Mouse (Mus musculus) layer of hippocampus, postnatal 36 days (tissue): ENCODE results near the gene Fggy. TPM values are rescaled to one million over a fixed set of nuclear protein-coding genes. Genes with fewer than 3 reads are reported as not detected.

Experiments used
- DNase-seq, 2 experiments: peaks; one replicate each; pipeline ENCODE4 v3.0.0; 2022
- total RNA-seq, 2 experiments: library from RNA; stranded (reverse); gene quantifications; 2 replicates each; pipeline ENCODE4 v1.2.3; 2021

Fggy gene
- total RNA-seq, 2 experiments from 2014 or later = 12.0 to 14.3 TPM

DNA sequence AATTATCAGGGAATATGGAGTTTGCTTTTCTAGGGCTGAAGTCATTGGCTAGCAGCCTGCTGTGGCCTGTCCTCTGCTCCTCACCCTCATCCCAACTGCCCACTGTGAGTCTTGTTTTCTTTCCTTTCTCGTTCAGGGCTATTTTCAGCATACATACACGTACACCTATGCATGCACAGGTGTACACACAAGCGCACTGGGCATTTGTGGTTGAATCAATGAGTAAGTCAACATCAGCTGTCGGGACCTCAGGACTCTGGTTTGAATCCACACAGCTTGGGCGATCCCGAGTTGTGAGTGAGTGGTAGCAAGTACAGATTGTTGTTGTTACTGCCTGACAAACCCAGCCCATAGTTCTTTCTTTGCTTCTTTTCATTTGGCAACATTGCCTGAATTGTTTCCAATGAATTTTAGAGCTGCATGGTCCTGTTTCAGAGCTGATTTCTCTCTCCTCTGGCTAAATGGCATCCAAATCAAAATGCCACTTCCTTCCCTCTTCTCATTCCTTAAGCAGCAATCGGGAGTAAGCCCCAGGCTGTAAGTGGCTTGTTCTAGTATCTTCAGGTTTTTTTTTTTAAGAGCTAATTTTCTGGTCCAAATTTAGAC is 109.1 kb downstream of the Fggy start:
- peak in 1 of 2 experiments; percentile 27 for DNase-seq

DNA sequence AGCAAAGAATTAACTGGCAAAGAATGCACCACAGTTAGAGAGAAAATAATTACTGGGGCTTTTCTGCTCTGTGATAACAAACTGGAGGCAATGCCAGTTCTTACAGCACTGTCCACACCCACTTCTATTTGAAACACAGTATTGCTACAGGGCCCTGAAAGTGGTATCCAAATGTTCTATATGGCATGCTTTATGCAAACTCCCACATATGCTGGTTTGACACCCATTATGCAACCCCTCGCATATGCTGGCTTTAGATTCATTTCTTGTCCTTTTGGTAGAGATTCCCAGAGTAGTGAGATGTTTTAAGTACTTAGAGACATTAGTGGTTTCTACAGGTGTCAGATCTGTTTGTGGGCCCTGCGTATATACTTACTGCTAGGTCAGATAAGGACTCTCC is 109.6 kb downstream of the Fggy start:
- no peak for DNase-seq

GRCm38 (mm10) chr4:95667595-95667994 is 110.3 kb downstream of the Fggy start:
- DNase-seq = no peak

DNA sequence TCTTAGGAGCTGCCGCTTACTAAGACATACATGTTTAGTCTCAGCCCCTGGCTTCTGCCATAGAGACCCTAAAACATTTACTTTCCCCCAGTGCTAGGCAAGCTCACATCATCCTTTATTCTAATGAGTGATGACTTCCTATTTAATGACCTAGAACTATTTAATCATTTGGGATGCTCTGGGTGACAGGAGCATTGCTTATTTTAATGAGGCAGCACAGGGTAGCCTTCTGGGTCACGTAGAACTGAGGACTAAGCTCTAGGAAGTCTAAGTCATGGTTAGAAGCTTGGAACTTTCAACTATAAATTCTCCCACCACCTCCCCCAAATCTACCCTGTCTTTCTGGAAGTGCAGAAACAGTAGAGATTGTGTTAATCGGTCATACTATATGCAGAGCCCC is 111.2 kb downstream of the Fggy start:
- no peak for DNase-seq

DNA sequence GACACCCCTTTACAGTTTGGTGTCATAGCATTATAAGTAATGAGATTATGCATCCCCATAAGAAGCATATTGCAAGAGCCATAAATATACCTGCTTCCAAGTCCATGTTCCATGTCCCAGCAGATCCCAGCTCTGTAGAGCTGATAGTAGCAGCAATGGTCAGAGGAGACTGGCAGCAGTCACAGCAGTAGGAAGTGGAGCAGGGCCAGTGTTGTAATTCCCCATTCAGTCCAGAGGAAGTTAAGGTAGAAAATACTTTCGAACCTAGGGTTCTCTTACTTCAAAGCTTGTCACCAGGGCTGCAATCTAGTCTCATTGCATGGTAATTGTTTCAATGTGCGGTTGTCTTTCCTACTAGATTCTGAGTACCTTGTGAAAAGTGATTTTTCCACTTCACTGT is 112.0 kb downstream of the Fggy start:
- DNase-seq = no peak

DNA sequence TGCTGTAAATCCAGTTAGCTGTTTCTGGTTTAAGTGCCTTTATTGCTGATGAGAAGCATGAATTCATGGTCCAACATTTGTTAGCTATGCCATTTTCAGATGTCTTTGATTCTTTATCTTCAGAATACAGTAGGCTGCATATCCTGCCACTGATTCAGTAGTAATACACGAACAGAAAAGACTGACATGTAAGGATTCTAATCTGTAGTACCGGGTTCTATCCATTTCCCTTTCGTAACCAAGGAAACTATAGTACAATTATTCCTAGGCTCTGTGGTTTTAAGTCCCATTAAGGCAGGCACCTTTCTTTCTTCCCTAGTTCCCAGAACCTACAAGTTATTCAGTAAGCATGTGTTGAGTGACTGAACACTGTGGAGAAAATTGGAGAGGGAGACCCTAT is 113.3 kb downstream of the Fggy start:
- no peak for DNase-seq

DNA sequence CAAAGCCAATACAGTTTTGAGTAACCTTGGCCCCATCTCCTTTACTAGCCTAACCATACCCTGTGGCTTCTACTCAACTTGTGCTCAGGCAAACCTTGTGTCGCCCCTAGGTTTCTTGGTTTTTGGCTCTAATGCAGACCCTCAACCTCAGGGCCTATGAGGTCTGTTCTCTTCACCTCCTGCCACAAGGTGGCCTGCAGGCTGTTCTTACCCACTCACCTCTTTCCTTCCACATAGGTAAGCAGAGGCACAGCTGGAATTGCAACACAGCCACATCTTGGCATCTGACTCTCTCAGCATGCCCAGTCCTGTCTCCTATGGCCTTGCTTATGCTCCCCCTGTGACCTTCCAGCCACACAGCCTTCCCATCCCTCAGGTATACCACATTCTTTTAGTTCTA is 114.7 kb downstream of the Fggy start:
- no peak for DNase-seq

- DNase-seq = no peak
Observed at GRCm38 (mm10) chr4:95676390-95676789, 119.1 kb downstream of the Fggy start.

DNA sequence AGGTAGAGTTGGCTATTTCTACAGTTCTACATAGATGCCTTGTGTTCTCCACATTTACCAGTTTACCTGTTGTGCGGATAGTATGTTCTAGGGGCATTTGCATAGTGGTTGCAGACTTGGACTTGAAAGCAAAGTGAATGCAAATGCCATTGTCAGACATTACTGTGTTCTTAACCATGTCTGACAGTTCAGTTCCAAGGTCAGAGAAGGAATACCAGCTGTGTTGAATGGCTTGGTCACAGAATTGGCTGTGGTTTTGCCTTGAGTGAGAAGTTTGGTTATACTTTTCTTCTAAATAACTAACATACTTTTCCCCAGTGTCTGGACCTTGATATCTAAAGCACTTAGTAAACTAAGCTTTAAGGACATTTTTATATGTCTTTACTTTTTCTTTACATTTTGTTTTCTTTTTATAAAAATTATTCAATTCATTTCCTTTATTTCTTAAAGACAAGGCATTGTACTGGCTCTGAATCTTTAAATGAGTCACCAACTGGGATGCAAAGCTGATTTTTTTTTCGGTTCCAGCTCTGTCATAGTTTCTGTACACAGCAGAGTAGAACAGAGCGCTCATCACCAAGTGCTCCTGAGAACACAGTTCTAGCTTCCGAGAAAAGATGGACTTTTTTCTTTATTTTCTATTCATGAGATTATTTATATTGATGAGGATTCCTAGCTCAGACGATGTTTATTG is 123.6 kb downstream of the Fggy start:
- no peak for DNase-seq

- no peak for DNase-seq
Observed at GRCm38 (mm10) chr4:95684522-95685080, 127.3 kb downstream of the Fggy start.

DNA sequence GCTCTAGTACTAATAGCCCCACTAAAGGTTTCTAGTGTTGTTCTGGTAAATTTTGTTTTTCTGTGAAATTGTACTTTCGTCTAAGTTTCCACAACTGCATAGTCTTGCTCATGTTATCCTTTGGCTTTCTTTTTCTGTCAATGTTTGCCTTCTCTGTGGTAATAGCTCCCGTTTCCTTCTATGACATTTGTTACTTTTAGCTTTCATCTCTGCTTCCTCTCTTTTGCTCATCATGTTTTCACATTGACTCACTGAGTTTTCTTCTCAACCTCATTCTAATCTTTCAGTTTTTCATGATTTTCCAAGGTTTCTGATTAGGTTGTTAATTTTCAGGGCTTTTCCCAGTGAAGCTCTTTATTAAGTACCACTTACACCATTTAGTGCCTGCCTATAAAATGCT is 129.5 kb downstream of the Fggy start:
- no peak for DNase-seq

DNA sequence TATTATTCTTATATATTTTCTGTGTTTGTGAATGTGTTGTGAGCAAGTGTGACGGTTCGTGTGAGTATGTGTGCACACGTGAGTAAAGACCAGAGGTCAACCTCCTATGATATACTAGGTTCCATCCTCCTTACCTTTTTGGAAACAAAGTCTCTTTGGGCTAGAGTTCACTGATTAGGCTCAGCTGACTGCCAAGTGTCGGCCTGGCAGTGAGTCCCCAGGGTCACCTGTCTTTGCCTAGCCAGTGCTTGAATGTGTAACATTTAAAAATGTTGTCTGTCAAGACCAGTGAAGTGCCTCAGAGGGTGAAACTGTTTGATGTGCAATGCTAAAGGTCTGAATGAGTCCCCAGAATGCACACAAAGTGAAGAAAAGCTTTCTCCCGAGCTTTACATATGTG is 130.0 kb downstream of the Fggy start:
- no peak for DNase-seq

DNA sequence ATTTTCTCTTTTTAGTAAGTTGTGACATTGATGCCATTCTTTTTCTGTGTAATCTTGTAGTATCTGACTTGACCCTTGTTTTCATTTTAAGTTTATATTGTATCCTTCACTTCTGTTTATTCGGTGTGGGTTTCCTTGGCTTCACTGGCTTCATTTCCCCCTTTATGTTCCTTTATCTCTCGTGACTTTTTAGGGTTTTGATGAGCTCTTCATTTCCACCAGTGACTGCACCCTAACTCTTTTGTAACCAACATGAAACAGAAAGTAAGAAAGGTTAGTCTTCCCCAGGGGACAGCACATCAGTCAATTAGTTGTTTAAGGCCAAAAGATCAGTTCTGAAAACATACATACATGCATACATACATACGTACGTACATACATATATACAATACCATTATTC is 130.9 kb downstream of the Fggy start:
- no peak for DNase-seq

- no peak for DNase-seq
Observed at GRCm38 (mm10) chr4:95700366-95700765, 143.1 kb downstream of the Fggy start.

- no peak for DNase-seq
Observed at GRCm38 (mm10) chr4:95707941-95708897, 150.9 kb downstream of the Fggy start.

DNA sequence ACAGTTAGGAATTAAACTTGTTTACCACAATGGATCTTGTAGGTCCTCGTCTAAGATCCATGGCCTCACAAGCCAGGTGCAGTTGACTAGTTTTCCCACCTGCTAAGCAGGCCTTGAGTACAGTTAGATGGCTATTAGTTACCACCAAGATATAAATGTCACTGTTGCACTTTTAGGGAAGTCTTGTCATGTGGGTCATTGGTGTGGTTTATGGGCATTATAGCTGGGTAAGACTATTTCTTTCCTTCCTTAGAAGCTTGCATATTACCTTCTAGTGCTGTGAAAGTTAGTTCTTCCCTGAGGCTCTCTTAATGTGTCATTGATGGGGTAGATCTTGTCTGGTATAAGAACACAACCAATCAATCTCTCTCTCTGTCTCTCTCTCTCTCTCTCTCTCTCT is 152.4 kb downstream of the Fggy start:
- DNase-seq = no peak

GRCm38 (mm10) chr4:95712802-95713201 is 155.5 kb downstream of the Fggy start:
- DNase-seq = no peak

- no peak for DNase-seq
Observed at GRCm38 (mm10) chr4:95713271-95713670, 156.0 kb downstream of the Fggy start.

GRCm38 (mm10) chr4:95716137-95716536 is 158.8 kb downstream of the Fggy start:
- no peak for DNase-seq

GRCm38 (mm10) chr4:95723615-95724014 is 166.3 kb downstream of the Fggy start:
- no peak for DNase-seq

DNA sequence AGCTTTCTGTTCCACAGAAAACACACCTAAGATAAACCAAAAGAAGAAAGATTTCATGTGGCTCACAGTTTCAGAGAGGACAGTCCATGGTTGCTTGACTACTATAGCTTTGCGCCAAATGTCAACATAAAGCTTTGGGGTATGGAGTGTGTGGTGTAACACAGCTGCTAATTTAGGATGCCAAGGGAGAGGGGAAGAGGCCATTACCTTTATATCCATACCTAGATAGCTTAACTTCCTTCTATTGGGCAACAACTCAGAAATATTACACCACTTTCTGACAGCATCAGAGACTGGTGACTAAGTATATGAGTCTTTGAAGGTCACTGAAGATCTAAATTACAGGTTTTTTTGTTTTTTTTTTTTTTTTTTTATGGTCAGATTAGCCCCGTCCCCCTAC is 169.1 kb downstream of the Fggy start:
- no peak for DNase-seq

DNA sequence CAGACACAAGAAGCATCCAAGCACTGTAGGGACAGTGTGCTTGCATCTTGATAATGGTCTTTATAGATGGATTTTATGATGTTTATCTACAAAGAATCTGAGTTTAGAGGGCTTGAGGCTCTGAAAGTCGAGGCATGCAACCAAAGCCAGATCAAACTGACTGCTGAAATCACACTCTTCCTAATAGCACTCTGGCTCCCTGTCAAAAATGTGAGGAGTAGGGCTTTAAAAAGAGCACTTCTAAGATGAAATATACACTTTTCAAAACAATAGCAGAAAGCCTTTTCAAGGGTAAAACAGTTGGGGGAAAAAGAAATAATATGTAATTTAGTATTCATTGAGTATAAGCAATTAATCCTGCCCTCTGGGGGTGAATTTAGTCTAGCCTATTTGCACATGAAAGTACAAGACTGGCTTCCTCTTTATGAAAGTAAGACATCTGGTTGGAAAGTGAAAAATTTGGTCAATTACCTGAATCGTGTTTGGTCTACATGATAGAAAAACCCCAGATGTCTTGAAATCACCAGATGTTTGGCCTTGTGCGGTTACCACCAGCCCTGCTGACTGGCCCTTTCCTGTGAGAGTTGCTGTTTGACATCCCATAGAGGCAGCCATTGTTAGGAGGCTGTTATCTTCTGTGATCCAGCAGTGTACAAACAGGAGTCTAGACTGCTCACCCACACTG is 172.0 kb downstream of the Fggy start:
- DNase-seq = no peak
